Mouse (Mus musculus): Measurements from ENCODE around the gene Trim26. TPM values are rescaled to one million over a fixed set of nuclear protein-coding genes. Genes with fewer than 3 reads are reported as not detected.
"Not testable (repeated sequence)": the region's sequence is repeated elsewhere in the genome, so short reads cannot be mapped to it uniquely, and the experiment has no call there.

Trim26 gene
- total RNA-seq (2021) = 10 to 100 TPM; 19.1 to 19.3 TPM
- polyA plus RNA-seq (2012; rRNA removed) = 17.0 and 21.7 TPM in 2 replicates
- long read RNA-seq, partial matches to known transcripts = 2 of 5 reads
- long read RNA-seq, other reads (novel, unspliced or antisense) = 3 of 5 reads

DNA sequence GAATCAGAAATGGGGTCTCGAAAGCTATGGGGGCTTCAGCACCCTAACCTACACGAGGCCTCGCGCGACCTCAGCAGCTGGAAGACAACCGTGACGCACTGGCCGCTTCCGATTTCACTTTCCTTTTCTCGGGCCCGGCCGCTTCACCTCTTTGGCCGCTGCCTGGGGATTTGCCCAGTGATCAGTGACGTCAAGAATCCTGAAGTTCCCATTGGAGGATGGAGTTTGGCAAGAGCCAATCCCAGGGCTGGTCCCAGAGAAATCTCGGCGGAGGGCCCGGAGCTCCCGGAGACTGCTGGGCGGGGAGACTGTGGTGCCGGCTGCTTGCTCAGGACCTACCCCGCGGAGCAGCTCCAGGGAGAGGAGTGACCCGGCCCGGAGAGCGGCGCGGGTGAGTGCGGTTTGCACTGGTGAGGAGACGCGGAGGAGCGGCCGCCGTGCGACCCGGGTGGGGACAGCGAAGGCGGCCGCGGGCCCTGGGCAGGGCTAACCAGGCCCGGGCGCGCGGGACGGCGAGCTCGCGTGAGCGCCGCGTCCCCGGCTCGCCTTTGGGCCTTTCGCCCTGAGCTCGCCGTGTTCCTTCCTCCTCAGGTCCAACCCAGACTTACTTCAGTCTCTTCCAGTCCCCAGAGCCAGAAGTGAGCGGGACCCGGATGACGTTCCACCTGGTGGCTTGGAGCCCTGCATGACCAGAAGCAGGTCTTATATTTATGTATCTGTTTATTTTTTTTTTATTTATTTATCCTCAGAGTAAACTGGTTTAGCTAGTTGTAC lies at the start of gene Trim26:
Trim26 (plus strand) TSS at position 261 of the 774 bp plus-strand sequence.
- H3K4me1 ChIP-seq (ENCODE audit: control insufficient read depth, insufficient read depth, low read length) = 0 out of 2 replicates have a peak, but pooled peaks cover 1% of the 10 kb centered on the region
- H3K27ac ChIP-seq = peak within 1 kb of the TSS; percentile 93
- under 1% methylated on average over 51 of the region's 58 CpGs for WGBS
- 0 out of 2 replicates have a peak, but pooled peaks cover 2% of the 10 kb centered on the region for H3K79me2 ChIP-seq (replicated peaks; ENCODE audit: control insufficient read depth, insufficient read depth, low read length)
- H3K36me3 ChIP-seq (ENCODE audit: control insufficient read depth, insufficient read depth, low read length) = 0 out of 2 replicates have a peak, but pooled peaks cover 5% of the 10 kb centered on the region
- DNase-seq = peak; percentile 96 to 98
- peak within 1 kb of the TSS; percentile 94 for H3K9ac ChIP-seq (ENCODE audit: low read depth, low read length)
- intact Hi-C loops (cut with DNase I) = loop anchor here (2.0 to 5.0 kb wide), 2 partner anchors 122 to 210 kb away; partner anchors contain the start of genes Gabbr1, Znrd1 and Znrd1as
- no peaks in the 10 kb centered on the region for H3K27me3 ChIP-seq (ENCODE audit: control insufficient read depth, insufficient read depth, low read length)
- peak within 1 kb of the TSS; percentile 86 for H3K4me3 ChIP-seq
- no peak for TF ChIP-seq CTCF (IDR thresholded peaks at IDR 0.05)
- 0 out of 2 replicates have a peak, but pooled peaks have one; percentile 10 for TF ChIP-seq EP300 (IDR thresholded peaks at IDR 0.05; ENCODE audit: insufficient read depth, low read depth, low read length)
- TF ChIP-seq POLR2A (IDR thresholded peaks at IDR 0.05; ENCODE audit: insufficient read depth, low read depth, low read length) = peak; percentile 79

DNA sequence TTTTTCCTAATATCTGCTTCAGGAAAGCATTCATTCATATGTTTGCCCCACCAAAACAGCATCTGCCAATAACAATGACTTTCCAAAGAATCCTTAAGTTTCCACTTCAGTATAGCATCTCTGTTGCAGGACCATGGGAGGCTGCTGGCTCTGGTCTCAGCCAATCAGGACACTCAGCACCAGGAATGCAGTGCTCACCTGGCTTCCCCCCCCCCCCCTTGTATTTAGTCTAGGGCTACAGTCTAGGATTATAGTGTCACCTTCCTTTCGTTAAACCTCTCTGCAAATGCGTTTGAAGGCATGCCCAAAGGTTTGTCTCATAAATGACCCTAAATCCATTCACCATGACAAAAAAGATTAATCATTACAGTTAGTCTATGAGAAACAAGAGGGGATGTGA lies 48.6 kb upstream of the Trim26 start:
- intact Hi-C loops (cut with DNase I) = loop anchor here (2.0 to 5.0 kb wide), 2 partner anchors 432 to 481 kb away; no protein-coding TSS in a partner anchor
- DNase-seq = no peak
- TF ChIP-seq EP300 (IDR thresholded peaks at IDR 0.05; ENCODE audit: insufficient read depth, low read depth, low read length) = no peak
- TF ChIP-seq POLR2A (IDR thresholded peaks at IDR 0.05; ENCODE audit: insufficient read depth, low read depth, low read length) = no peak
- no peak for TF ChIP-seq CTCF (IDR thresholded peaks at IDR 0.05)
- Histone ChIP-seq H3K36me3 (ENCODE audit: control insufficient read depth, insufficient read depth, low read length) (no peaks in the 10 kb centered on the region), H3K27me3 (ENCODE audit: control insufficient read depth, insufficient read depth, low read length) (no peaks in the 10 kb centered on the region), H3K9ac (ENCODE audit: low read depth, low read length) (no peak overlapping the region), H3K4me1 (ENCODE audit: control insufficient read depth, insufficient read depth, low read length) (no peaks in the 10 kb centered on the region), H3K4me3 (no peak overlapping the region), H3K27ac (no peak overlapping the region), H3K79me2 (replicated peaks; ENCODE audit: control insufficient read depth, insufficient read depth, low read length) (no peaks in the 10 kb centered on the region)
- 79% methylated on average over 2 of the region's 2 CpGs for WGBS

DNA sequence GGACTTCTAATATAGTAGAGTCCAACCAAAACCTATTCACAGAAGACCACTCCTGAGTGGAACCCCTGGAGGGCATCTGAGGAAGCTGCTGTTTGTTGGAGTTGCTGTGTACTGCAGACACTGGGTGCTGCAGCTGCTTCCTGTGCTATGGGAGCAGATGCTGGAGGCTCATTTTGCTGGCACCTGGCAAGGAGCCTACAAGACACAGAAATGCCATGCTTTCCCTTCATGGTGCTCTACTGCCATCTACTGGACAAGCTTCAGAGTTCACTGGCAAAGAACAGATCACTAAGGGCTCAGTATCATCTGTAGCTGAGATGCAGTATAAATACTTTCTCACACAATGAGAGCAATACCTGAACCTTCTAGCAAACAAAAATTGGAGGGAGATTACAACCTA lies 48.1 kb upstream of the Trim26 start:
- peak; percentile 90 for TF ChIP-seq CTCF (IDR thresholded peaks at IDR 0.05)
- not testable (repeated sequence) for H3K4me1 ChIP-seq (ENCODE audit: control insufficient read depth, insufficient read depth, low read length); H3K36me3 ChIP-seq (ENCODE audit: control insufficient read depth, insufficient read depth, low read length); H3K9ac ChIP-seq (ENCODE audit: low read depth, low read length); H3K4me3 ChIP-seq; H3K27me3 ChIP-seq (ENCODE audit: control insufficient read depth, insufficient read depth, low read length); H3K79me2 ChIP-seq (replicated peaks; ENCODE audit: control insufficient read depth, insufficient read depth, low read length); H3K27ac ChIP-seq
- intact Hi-C loops (cut with DNase I) = loop anchor here (2.0 to 5.0 kb wide), 2 partner anchors 432 to 482 kb away; no protein-coding TSS in a partner anchor
- peak; percentile 33 to 35 for DNase-seq

DNA sequence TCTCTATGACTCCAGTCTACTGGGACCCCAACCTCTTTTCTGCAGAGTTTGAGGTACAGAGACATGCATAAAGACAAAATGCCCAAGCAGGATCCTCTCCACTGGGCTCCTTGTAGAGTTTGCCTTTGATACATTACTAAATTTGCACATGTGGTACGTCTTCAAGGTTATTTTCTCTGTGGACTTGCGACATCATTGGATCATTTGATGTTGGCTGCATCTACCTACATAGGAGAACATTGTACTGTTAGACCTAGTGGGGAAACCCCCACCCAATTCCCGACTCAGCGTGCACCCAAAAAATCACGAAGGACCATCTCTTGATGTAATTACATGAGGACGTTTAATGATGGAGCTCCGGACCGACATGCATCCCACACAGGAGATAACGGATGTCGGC lies 37.4 kb upstream of the Trim26 start:
- Histone ChIP-seq H3K4me3 (no peak overlapping the region), H3K27me3 (ENCODE audit: control insufficient read depth, insufficient read depth, low read length) (no peaks in the 10 kb centered on the region), H3K4me1 (ENCODE audit: control insufficient read depth, insufficient read depth, low read length) (no peaks in the 10 kb centered on the region), H3K9ac (ENCODE audit: low read depth, low read length) (no peak overlapping the region), H3K36me3 (ENCODE audit: control insufficient read depth, insufficient read depth, low read length) (no peaks in the 10 kb centered on the region), H3K79me2 (replicated peaks; ENCODE audit: control insufficient read depth, insufficient read depth, low read length) (no peaks in the 10 kb centered on the region), H3K27ac (no peak overlapping the region)
- TF ChIP-seq POLR2A (IDR thresholded peaks at IDR 0.05; ENCODE audit: insufficient read depth, low read depth, low read length) (no peak), CTCF (IDR thresholded peaks at IDR 0.05) (no peak), EP300 (IDR thresholded peaks at IDR 0.05; ENCODE audit: insufficient read depth, low read depth, low read length) (no peak)
- intact Hi-C loops (cut with DNase I) = no loop called here
- WGBS = 75% methylated on average over 10 of the region's 10 CpGs
- no peak for DNase-seq

- H3K27me3 ChIP-seq (ENCODE audit: control insufficient read depth, insufficient read depth, low read length); H3K27ac ChIP-seq; H3K9ac ChIP-seq (ENCODE audit: low read depth, low read length); H3K4me1 ChIP-seq (ENCODE audit: control insufficient read depth, insufficient read depth, low read length); DNase-seq; intact Hi-C loops (cut with DNase I); H3K4me3 ChIP-seq; H3K36me3 ChIP-seq (ENCODE audit: control insufficient read depth, insufficient read depth, low read length); H3K79me2 ChIP-seq (replicated peaks; ENCODE audit: control insufficient read depth, insufficient read depth, low read length): not testable (repeated sequence)
- WGBS = 34% methylated on average over 4 of the region's 4 CpGs
Measured at GRCm38 (mm10) chr17:36799921-36800462, 36.9 kb upstream of the Trim26 start.

- intact Hi-C loops (cut with DNase I) = loop anchor here (1.0 kb wide), 1 partner anchor 448 kb away; no protein-coding TSS in a partner anchor
Measured at GRCm38 (mm10) chr17:36811871-36812270, 25.1 kb upstream of the Trim26 start, which contains the start of gene H2-M10.6. H2-M10.6 (plus strand) TSS chr17:36812171.

More at GRCm38 (mm10) chr17:36811871-36812270, 25.1 kb upstream of the Trim26 start, which contains the start of gene H2-M10.6:
- Histone ChIP-seq H3K4me3 (no peak within 1 kb of the TSS), H3K4me1 (ENCODE audit: control insufficient read depth, insufficient read depth, low read length) (no peaks in the 10 kb centered on the region), H3K79me2 (replicated peaks; ENCODE audit: control insufficient read depth, insufficient read depth, low read length) (no peaks in the 10 kb centered on the region), H3K27me3 (ENCODE audit: control insufficient read depth, insufficient read depth, low read length) (no peaks in the 10 kb centered on the region), H3K27ac (no peak within 1 kb of the TSS), H3K9ac (ENCODE audit: low read depth, low read length) (no peak within 1 kb of the TSS), H3K36me3 (ENCODE audit: control insufficient read depth, insufficient read depth, low read length) (no peaks in the 10 kb centered on the region)
- TF ChIP-seq POLR2A (IDR thresholded peaks at IDR 0.05; ENCODE audit: insufficient read depth, low read depth, low read length) = no peak
- TF ChIP-seq EP300 (IDR thresholded peaks at IDR 0.05; ENCODE audit: insufficient read depth, low read depth, low read length) = no peak
- TF ChIP-seq CTCF (IDR thresholded peaks at IDR 0.05) = no peak
- DNase-seq = no peak

Measured in heart, adult 2 months (tissue).